Mouse (Mus musculus) small intestine, adult 2 months (tissue): ENCODE measurements around the gene Kxd1. TPM values are rescaled to one million over a fixed set of nuclear protein-coding genes. Genes with fewer than 3 reads are reported as not detected.

Experiments
- H3K27ac ChIP-seq: fragments of 200-500 bp; 2 replicates; pipeline ENCODE4 v1.5.1; 2012; ENCODE audit warnings: low read depth, low read length, control low read depth, inconsistent platforms; ENCODE audit not compliant: insufficient read depth
- H3K27me3 ChIP-seq: fragments of 200-500 bp; 2 replicates; pipeline ENCODE4 v1.6.1; 2012; ENCODE audit warnings: mild to moderate bottlenecking, moderate library complexity, low read length, inconsistent platforms; ENCODE audit not compliant: control insufficient read depth, insufficient read depth
- H3K36me3 ChIP-seq: fragments of 200-500 bp; 2 replicates; pipeline ENCODE4 v1.6.1; 2012; ENCODE audit warnings: mild to moderate bottlenecking, low read length, control low read depth, inconsistent platforms; ENCODE audit not compliant: control insufficient read depth, insufficient read depth
- H3K4me1 ChIP-seq: fragments of 200-500 bp; 2 replicates; pipeline ENCODE4 v1.6.1; 2012; ENCODE audit warnings: low read length, inconsistent platforms, mixed read lengths; ENCODE audit not compliant: control insufficient read depth, insufficient read depth, insufficient read length
- H3K4me3 ChIP-seq: fragments of 200-500 bp; 2 replicates; pipeline ENCODE4 v1.5.1; 2012; ENCODE audit warnings: low read depth, mild to moderate bottlenecking, control low read depth, inconsistent platforms, low read length, moderate library complexity
- CTCF ChIP-seq: fragments of 200-500 bp; IDR thresholded peaks from 2 replicates; pipeline ENCODE4 v1.5.1; 2012; ENCODE audit warnings: low read depth, mild to moderate bottlenecking, control low read depth, inconsistent platforms, low read length, moderate library complexity, mixed read lengths; ENCODE audit not compliant: insufficient replicate concordance, insufficient read length; ENCODE audit errors: extremely low read depth
- POLR2A ChIP-seq: fragments of 200-500 bp; IDR thresholded peaks from 2 replicates; pipeline ENCODE4 v1.6.1; 2012; ENCODE audit warnings: low read depth, mild to moderate bottlenecking, control low read depth, inconsistent platforms, low read length, moderate library complexity
- WGBS: fragments of 180-500 bp; shearing (Covaris S2); methylation state at CpG from one replicate; pipeline ENCODE4 v1.1.7; 2018; 5-methylcytosine and 5-hydroxymethylcytosine counted together
- polyA plus RNA-seq: library from polyadenylated mRNA; depleted of rRNA; stranded (reverse); fragments of >200 nt; gene quantifications from 2 replicates; pipeline ENCODE4 v1.2.3, GENCODE M21; 2012

The Kxd1 gene
- polyA plus RNA-seq, 1 experiment = 64.4 TPM

DNA sequence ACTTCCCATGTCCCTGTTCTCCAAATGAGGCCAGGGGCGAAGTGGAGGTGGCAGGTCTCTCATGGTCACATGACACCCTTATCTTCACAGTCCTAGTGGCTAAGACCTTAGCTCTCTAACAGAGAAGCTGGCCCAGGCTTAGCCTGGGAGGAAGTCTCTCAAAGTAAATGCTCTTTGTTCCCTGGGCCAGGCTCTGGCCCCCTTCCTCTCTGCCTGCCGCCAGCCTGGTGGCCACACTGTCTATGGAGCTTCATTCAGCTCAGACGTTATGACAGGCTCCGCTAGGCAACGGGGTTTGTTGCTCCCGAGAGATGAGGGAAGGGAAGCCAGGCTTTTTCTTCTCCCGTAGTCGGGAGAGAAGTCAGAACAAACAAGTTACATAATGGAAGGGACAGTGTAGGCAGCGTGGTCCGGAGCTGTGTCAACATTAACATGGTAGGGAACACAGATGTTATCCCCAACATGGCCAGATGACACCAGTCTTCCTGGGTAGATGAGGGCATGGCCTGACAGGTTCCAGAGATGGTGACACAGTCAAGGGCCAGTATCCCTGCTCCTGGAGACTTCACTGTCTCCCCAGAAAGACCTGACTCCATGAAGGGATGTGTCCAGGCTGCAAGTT is 58.4 kb downstream of the Kxd1 start:
- Histone ChIP-seq H3K36me3 (no peaks in the 10 kb centered on the region; the same call in 1 of the 2 replicates), H3K4me3 (no peak overlapping the region), H3K4me1 (peaks cover 5% of the 10 kb centered on the region; the same call in 1 of the 2 replicates), H3K27ac (peak overlapping the region; percentile 28), H3K27me3 (no peaks in the 10 kb centered on the region)
- no peak for TF ChIP-seq POLR2A
- WGBS = 29% methylated on average over 10 of the region's 10 CpGs

GRCm38 (mm10) chr8:70468733-70469132 is 59.0 kb downstream of the Kxd1 start:
- H3K4me3 ChIP-seq = no peak overlapping the region
- 85% methylated on average over 4 of the region's 4 CpGs for WGBS
- no peaks in the 10 kb centered on the region; the same call in 1 of the 2 replicates for H3K36me3 ChIP-seq
- no peak overlapping the region for H3K27ac ChIP-seq
- H3K27me3 ChIP-seq = no peaks in the 10 kb centered on the region
- no peak for TF ChIP-seq CTCF
- no peak for TF ChIP-seq POLR2A
- peaks cover 5% of the 10 kb centered on the region; the same call in 1 of the 2 replicates for H3K4me1 ChIP-seq

- Histone ChIP-seq H3K27ac (no peak overlapping the region), H3K27me3 (no peaks in the 10 kb centered on the region), H3K4me1 (peaks cover 5% of the 10 kb centered on the region; the same call in 1 of the 2 replicates), H3K4me3 (no peak overlapping the region), H3K36me3 (no peaks in the 10 kb centered on the region; the same call in 1 of the 2 replicates)
- 62% methylated on average over 1 of the region's 1 CpGs for WGBS
- no peak for TF ChIP-seq POLR2A
- TF ChIP-seq CTCF = no peak
Observed at GRCm38 (mm10) chr8:70467907-70468306, 59.8 kb downstream of the Kxd1 start.

- TF ChIP-seq POLR2A (no peak), CTCF (no peak)
- 78% methylated on average over 5 of the region's 5 CpGs for whole genome bisulfite sequencing
- Histone ChIP-seq H3K4me3 (no peak overlapping the region), H3K4me1 (peaks cover 5% of the 10 kb centered on the region; the same call in 1 of the 2 replicates), H3K27me3 (no peaks in the 10 kb centered on the region), H3K36me3 (no peaks in the 10 kb centered on the region; the same call in 1 of the 2 replicates), H3K27ac (no peak overlapping the region)
Observed at GRCm38 (mm10) chr8:70467229-70467725, 60.5 kb downstream of the Kxd1 start.

GRCm38 (mm10) chr8:70466771-70467170 is 61.0 kb downstream of the Kxd1 start:
- peaks cover 5% of the 10 kb centered on the region; the same call in 1 of the 2 replicates for H3K4me1 ChIP-seq
- H3K36me3 ChIP-seq = no peaks in the 10 kb centered on the region; the same call in 1 of the 2 replicates
- no peak for TF ChIP-seq CTCF
- no peak for TF ChIP-seq POLR2A
- H3K27ac ChIP-seq = no peak overlapping the region
- 60% methylated on average over 11 of the region's 11 CpGs for WGBS
- no peak overlapping the region for H3K4me3 ChIP-seq
- no peaks in the 10 kb centered on the region for H3K27me3 ChIP-seq

GRCm38 (mm10) chr8:70466305-70466704 is 61.5 kb downstream of the Kxd1 start:
- TF ChIP-seq CTCF (no peak), POLR2A (no peak)
- Histone ChIP-seq H3K4me1 (peaks cover 5% of the 10 kb centered on the region; the same call in 1 of the 2 replicates), H3K36me3 (no peaks in the 10 kb centered on the region; the same call in 1 of the 2 replicates), H3K4me3 (no peak overlapping the region), H3K27me3 (no peaks in the 10 kb centered on the region), H3K27ac (no peak overlapping the region)
- 95% methylated on average over 4 of the region's 4 CpGs for WGBS

- Histone ChIP-seq H3K4me1 (peaks cover 5% of the 10 kb centered on the region; the same call in 1 of the 2 replicates), H3K4me3 (no peak overlapping the region), H3K27ac (no peak overlapping the region), H3K36me3 (no peaks in the 10 kb centered on the region; the same call in 1 of the 2 replicates), H3K27me3 (no peaks in the 10 kb centered on the region)
- TF ChIP-seq CTCF (no peak), POLR2A (no peak)
- 98% methylated on average over 4 of the region's 4 CpGs for WGBS
Observed at GRCm38 (mm10) chr8:70465701-70466100, 62.1 kb downstream of the Kxd1 start.
